Mouse (Mus musculus) neural tube, embryonic 11.5 days (tissue): ENCODE data around the gene Parp6. TPM values are rescaled to one million over a fixed set of nuclear protein-coding genes. Genes with fewer than 3 reads are reported as not detected.

Source experiments
- ATAC-seq: fragments of 200-750 bp; cut with Nextera tagmentation; 2 replicates; pipeline ENCODE4 v1.8.0; 2017; ENCODE audit warnings: moderate number of reproducible peaks, mild to moderate bottlenecking, moderate TSS enrichment, moderate library complexity; ENCODE audit not compliant: insufficient read depth, low FRiP score, low TSS enrichment
- DNase-seq: peaks from one replicate; pipeline ENCODE4 v3.0.0-alpha.2; 2015; ENCODE audit warnings: low spot score
- H3K27ac ChIP-seq: fragments of 300-500 bp; sonication (generic); 2 replicates; pipeline ENCODE4 v1.5.1; 2014; ENCODE audit warnings: low read depth, mild to moderate bottlenecking, low read length
- H3K27me3 ChIP-seq: fragments of 300-500 bp; sonication (generic); 2 replicates; pipeline ENCODE4 v1.6.1; 2014; ENCODE audit warnings: mild to moderate bottlenecking, low read length, mixed read lengths; ENCODE audit not compliant: control insufficient read depth, insufficient read depth
- H3K36me3 ChIP-seq: fragments of 300-500 bp; sonication (generic); 2 replicates; pipeline ENCODE4 v1.6.1; 2014; ENCODE audit warnings: mild to moderate bottlenecking, low read length, moderate library complexity, mixed read lengths; ENCODE audit not compliant: control insufficient read depth, insufficient read depth
- H3K4me1 ChIP-seq: fragments of 300-500 bp; sonication (generic); 2 replicates; pipeline ENCODE4 v1.6.1; 2014; ENCODE audit warnings: low read length, mixed read lengths; ENCODE audit not compliant: control insufficient read depth, insufficient read depth
- H3K4me2 ChIP-seq: fragments of 300-500 bp; sonication (generic); 2 replicates; pipeline ENCODE4 v1.6.1; 2014; ENCODE audit warnings: low read depth, mild to moderate bottlenecking, moderate library complexity
- H3K4me3 ChIP-seq: fragments of 300-500 bp; sonication (generic); 2 replicates; pipeline ENCODE4 v1.5.1; 2014; ENCODE audit warnings: low read depth, low read length
- H3K9ac ChIP-seq: fragments of 300-500 bp; sonication (generic); 2 replicates; pipeline ENCODE4 v1.6.1; 2014; ENCODE audit warnings: mild to moderate bottlenecking, low read length
- H3K9me3 ChIP-seq: fragments of 300-500 bp; sonication (generic); 2 replicates; pipeline ENCODE4 v1.6.1; 2016; ENCODE audit warnings: low read length; ENCODE audit not compliant: control insufficient read depth
- WGBS: fragments of 180-500 bp; shearing (Covaris S2); extraction: QIAGEN DNeasy Blood & Tissue Kit; methylation state at CpG from one replicate; pipeline ENCODE4 v1.1.7; 2014; 5-methylcytosine and 5-hydroxymethylcytosine counted together
- polyA plus RNA-seq: library from polyadenylated mRNA; unstranded; fragments of >200 nt; fragmentation: Nextera tagmentation; extraction: Ambion mirVana; gene quantifications from 2 replicates; pipeline ENCODE4 v1.2.1, GENCODE M21; 2014

The Parp6 gene
- polyA plus RNA-seq, 1 experiment from 2014 or later = 135 TPM

- Histone ChIP-seq H3K4me2 (no peak overlapping the region), H3K27me3 (no peaks in the 10 kb centered on the region), H3K27ac (no peak overlapping the region), H3K4me3 (no peak overlapping the region), H3K9ac (no peak overlapping the region), H3K9me3 (no peaks in the 10 kb centered on the region), H3K4me1 (no peaks in the 10 kb centered on the region), H3K36me3 (no peaks in the 10 kb centered on the region)
- 37% methylated on average over 6 of the region's 6 CpGs for WGBS
- DNase-seq (no peak), ATAC-seq (no peak)
These were observed 70.4 kb downstream of the Parp6 start for GRCm38 (mm10) chr9:59687416-59688046.

GRCm38 (mm10) chr9:59691635-59692094 lies 74.6 kb downstream of the Parp6 start:
- DNase-seq (peak; percentile 47), ATAC-seq (no peak)
- H3K9me3 ChIP-seq = no peaks in the 10 kb centered on the region
- no peaks in the 10 kb centered on the region for H3K4me1 ChIP-seq
- H3K4me2 ChIP-seq = peak overlapping the region; percentile 48
- no peak overlapping the region for H3K27ac ChIP-seq
- no peaks in the 10 kb centered on the region for H3K27me3 ChIP-seq
- WGBS = 3% methylated on average over 23 of the region's 23 CpGs
- H3K36me3 ChIP-seq = no peaks in the 10 kb centered on the region
- peak overlapping the region; percentile 41 for H3K9ac ChIP-seq
- H3K4me3 ChIP-seq = peak overlapping the region; percentile 21

DNA sequence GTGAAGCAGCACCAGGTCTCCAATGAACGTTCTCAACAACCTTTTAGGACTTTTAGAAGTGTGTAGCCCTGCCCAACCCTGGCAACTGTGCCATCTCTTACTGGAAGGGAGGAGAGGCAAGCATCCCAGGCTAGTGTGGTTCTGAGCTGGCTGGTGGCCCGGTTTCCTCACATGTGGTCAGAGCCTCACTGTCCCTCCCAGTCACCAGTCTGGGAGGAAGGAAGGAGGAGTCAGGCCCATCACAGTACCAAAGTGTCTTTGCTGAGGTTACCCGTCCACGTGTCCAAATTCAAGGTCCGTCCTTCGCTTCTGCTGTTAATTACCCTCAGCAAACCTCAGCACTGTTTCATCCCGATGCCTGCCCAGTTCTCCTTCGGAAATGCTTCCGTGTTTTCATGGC lies 75.1 kb downstream of the Parp6 start:
- H3K27ac ChIP-seq = no peak overlapping the region
- H3K9me3 ChIP-seq = no peaks in the 10 kb centered on the region
- H3K4me2 ChIP-seq = peak overlapping the region; percentile 48
- H3K4me3 ChIP-seq = peak overlapping the region; percentile 21
- H3K27me3 ChIP-seq = no peaks in the 10 kb centered on the region
- no peak for DNase-seq
- no peaks in the 10 kb centered on the region for H3K36me3 ChIP-seq
- whole genome bisulfite sequencing = 37% methylated on average over 9 of the region's 9 CpGs
- no peaks in the 10 kb centered on the region for H3K4me1 ChIP-seq
- no peak for ATAC-seq
- peak overlapping the region; percentile 41; the same call in 1 of the 2 replicates for H3K9ac ChIP-seq

- H3K27me3 ChIP-seq = no peaks in the 10 kb centered on the region
- H3K4me1 ChIP-seq = no peaks in the 10 kb centered on the region
- no peak overlapping the region for H3K4me2 ChIP-seq
- WGBS = 48% methylated on average over 16 of the region's 16 CpGs
- no peak for DNase-seq
- no peak overlapping the region for H3K9ac ChIP-seq
- H3K9me3 ChIP-seq = no peaks in the 10 kb centered on the region
- H3K4me3 ChIP-seq = no peak overlapping the region
- no peaks in the 10 kb centered on the region for H3K36me3 ChIP-seq
- ATAC-seq = no peak
- H3K27ac ChIP-seq = no peak overlapping the region
These were observed 77.7 kb downstream of the Parp6 start for GRCm38 (mm10) chr9:59694571-59695450.

GRCm38 (mm10) chr9:59695451-59695813 lies 78.3 kb downstream of the Parp6 start:
- H3K4me2 ChIP-seq = no peak overlapping the region
- H3K9ac ChIP-seq = no peak overlapping the region
- H3K27ac ChIP-seq = no peak overlapping the region
- DNase-seq (no peak), ATAC-seq (no peak)
- no peaks in the 10 kb centered on the region for H3K4me1 ChIP-seq
- no peaks in the 10 kb centered on the region for H3K27me3 ChIP-seq
- H3K36me3 ChIP-seq = no peaks in the 10 kb centered on the region
- H3K9me3 ChIP-seq = no peaks in the 10 kb centered on the region
- no peak overlapping the region for H3K4me3 ChIP-seq
- WGBS = 41% methylated on average over 3 of the region's 3 CpGs

DNA sequence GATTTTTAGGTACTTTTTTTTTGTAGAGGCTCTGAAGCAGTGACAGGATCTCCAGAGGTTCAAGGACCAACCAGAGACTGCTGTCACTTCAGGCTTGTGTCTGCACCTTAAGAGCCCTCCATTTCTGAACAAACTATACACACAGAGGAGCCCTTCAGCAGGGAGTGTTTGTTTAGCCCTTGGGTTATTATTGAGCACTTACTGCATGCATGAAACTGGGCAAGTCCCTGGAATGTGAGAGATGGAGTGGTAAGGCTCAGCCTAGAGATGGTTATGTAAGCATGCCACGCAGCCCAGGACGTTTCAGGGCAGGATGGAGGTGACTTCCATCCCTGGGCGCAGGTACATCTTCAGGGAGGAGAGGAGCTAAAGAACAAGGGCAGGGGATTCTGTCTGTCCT lies 79.3 kb downstream of the Parp6 start:
- H3K36me3 ChIP-seq = no peaks in the 10 kb centered on the region
- H3K27me3 ChIP-seq = no peaks in the 10 kb centered on the region
- no peak overlapping the region for H3K27ac ChIP-seq
- no peak for ATAC-seq
- H3K9ac ChIP-seq = no peak overlapping the region
- H3K4me3 ChIP-seq = no peak overlapping the region
- H3K4me2 ChIP-seq = no peak overlapping the region
- WGBS = 86% methylated on average over 3 of the region's 3 CpGs
- H3K4me1 ChIP-seq = no peaks in the 10 kb centered on the region
- no peaks in the 10 kb centered on the region for H3K9me3 ChIP-seq
- no peak for DNase-seq

Other genes with a start within 250 kb of the Parp6 start
- 18.5 and 22.1 TPM in 2 replicates for gene Arih1, start 130.7 kb upstream of the Parp6 start, polyA plus RNA-seq
- gene Hexa, start 77.7 kb upstream of the Parp6 start, polyA plus RNA-seq = 43.2 and 49.9 TPM in 2 replicates
- not detected in 2 replicates for gene Tmem202, start 77.4 kb upstream of the Parp6 start, polyA plus RNA-seq
- 6.1 and 6.3 TPM in 2 replicates for gene Celf6, start 39.4 kb upstream of the Parp6 start, polyA plus RNA-seq
- gene Pkm, start 39.1 kb downstream of the Parp6 start, polyA plus RNA-seq = 2,042 and 2,202 TPM in 2 replicates
- 0.17 and 0.43 TPM in 2 replicates for gene Gramd2, start 62.9 kb downstream of the Parp6 start, polyA plus RNA-seq
- gene Senp8, start 133.4 kb downstream of the Parp6 start, polyA plus RNA-seq = 19.8 and 22.0 TPM in 2 replicates
- 22.2 and 24.5 TPM in 2 replicates for gene Myo9a, start 133.6 kb downstream of the Parp6 start, polyA plus RNA-seq